Mouse (Mus musculus) forebrain, embryonic 13.5 days (tissue): Measurements from ENCODE around the gene Ensa. TPM values are rescaled to one million over a fixed set of nuclear protein-coding genes. Genes with fewer than 3 reads are reported as not detected.
"Not testable (repeated sequence)": the region's sequence is repeated elsewhere in the genome, so short reads cannot be mapped to it uniquely, and the experiment has no call there.

Experiments
- ATAC-seq: fragments of 200-750 bp; cut with Nextera tagmentation; 2 replicates; pipeline ENCODE4 v1.8.0; 2017
- H3K27ac ChIP-seq: fragments of 300-500 bp; sonication (generic); 2 replicates; pipeline ENCODE4 v1.5.1; 2015; ENCODE audit warnings: inconsistent platforms, mild to moderate bottlenecking, moderate library complexity
- H3K27me3 ChIP-seq: fragments of 300-500 bp; sonication (generic); 2 replicates; pipeline ENCODE4 v1.6.1; 2015; ENCODE audit warnings: mild to moderate bottlenecking, inconsistent platforms
- H3K36me3 ChIP-seq: fragments of 300-500 bp; sonication (generic); 2 replicates; pipeline ENCODE4 v1.6.1; 2015; ENCODE audit warnings: mild to moderate bottlenecking, inconsistent platforms; ENCODE audit not compliant: poor library complexity, severe bottlenecking
- H3K4me1 ChIP-seq: fragments of 300-500 bp; sonication (generic); 2 replicates; pipeline ENCODE4 v1.6.1; 2015; ENCODE audit warnings: inconsistent platforms
- H3K4me2 ChIP-seq: fragments of 300-500 bp; sonication (generic); 2 replicates; pipeline ENCODE4 v1.6.1; 2015; ENCODE audit warnings: inconsistent platforms, mild to moderate bottlenecking, moderate library complexity
- H3K4me3 ChIP-seq: fragments of 300-500 bp; sonication (generic); 2 replicates; pipeline ENCODE4 v1.5.1; 2015; ENCODE audit warnings: mild to moderate bottlenecking, inconsistent platforms
- H3K9ac ChIP-seq: fragments of 300-500 bp; sonication (generic); 2 replicates; pipeline ENCODE4 v1.6.1; 2015; ENCODE audit warnings: mild to moderate bottlenecking, inconsistent platforms
- H3K9me3 ChIP-seq: fragments of 300-500 bp; sonication (generic); replicated peaks from 2 replicates; pipeline ENCODE4 v1.6.1; 2016; ENCODE audit warnings: inconsistent platforms
- WGBS: fragments of 180-500 bp; shearing (Covaris S2); methylation state at CpG from one replicate; pipeline ENCODE4 v1.1.7; 2015; 5-methylcytosine and 5-hydroxymethylcytosine counted together
- polyA plus RNA-seq: library from polyadenylated mRNA; unstranded; fragments of >200 nt; fragmentation: Nextera tagmentation; extraction: Ambion mirVana; gene quantifications from 2 replicates; pipeline ENCODE4 v1.2.1, GENCODE M21; 2015

Gene Ensa
- polyA plus RNA-seq, 1 experiment from 2014 or later = 98.1 TPM

- Histone ChIP-seq H3K9ac (peak overlapping the region; percentile 43), H3K36me3 (peaks cover 43% of the 10 kb centered on the region), H3K9me3 (no peaks in the 10 kb centered on the region), H3K4me2 (peak overlapping the region; percentile 27), H3K4me3 (no peak overlapping the region), H3K27me3 (no peaks in the 10 kb centered on the region), H3K27ac (peak overlapping the region; percentile 87), H3K4me1 (peaks cover 44% of the 10 kb centered on the region)
- ATAC-seq = peak; percentile 80
- WGBS = 17% methylated on average over 7 of the region's 7 CpGs
Observed at GRCm38 (mm10) chr3:95668026-95668425, 43.2 kb downstream of the Ensa start.

GRCm38 (mm10) chr3:95668589-95669308, 44.0 kb downstream of the Ensa start:
- H3K9me3 ChIP-seq = no peaks in the 10 kb centered on the region
- no peak overlapping the region; the same call in 1 of the 2 replicates for H3K4me2 ChIP-seq
- H3K4me1 ChIP-seq = peaks cover 43% of the 10 kb centered on the region
- WGBS = 83% methylated on average over 7 of the region's 7 CpGs
- no peaks in the 10 kb centered on the region for H3K27me3 ChIP-seq
- no peak overlapping the region for H3K4me3 ChIP-seq
- no peak overlapping the region for H3K9ac ChIP-seq
- H3K36me3 ChIP-seq = peaks cover 45% of the 10 kb centered on the region
- peak overlapping the region; percentile 87 for H3K27ac ChIP-seq
- 0 out of 2 replicates have a peak, but pooled peaks have one; percentile 46 for ATAC-seq

- no peak for ATAC-seq
- Histone ChIP-seq H3K4me1 (peaks cover 40% of the 10 kb centered on the region), H3K9ac (no peak overlapping the region), H3K27ac (no peak overlapping the region), H3K4me3 (no peak overlapping the region), H3K27me3 (no peaks in the 10 kb centered on the region), H3K36me3 (peaks cover 45% of the 10 kb centered on the region), H3K4me2 (no peak overlapping the region), H3K9me3 (no peaks in the 10 kb centered on the region)
- WGBS = 92% methylated on average over 3 of the region's 3 CpGs
Observed at GRCm38 (mm10) chr3:95669309-95669665, 44.5 kb downstream of the Ensa start.

- ATAC-seq, H3K27ac ChIP-seq, H3K9ac ChIP-seq, H3K27me3 ChIP-seq, H3K4me3 ChIP-seq, H3K9me3 ChIP-seq, H3K4me2 ChIP-seq: not testable (repeated sequence)
- H3K36me3 ChIP-seq = peaks cover 35% of the 10 kb centered on the region
- 97% methylated on average over 3 of the region's 3 CpGs for WGBS
- H3K4me1 ChIP-seq = peaks cover 42% of the 10 kb centered on the region
Observed at GRCm38 (mm10) chr3:95670419-95670818, 45.6 kb downstream of the Ensa start.

GRCm38 (mm10) chr3:95671201-95671600, 46.4 kb downstream of the Ensa start:
- H3K27ac ChIP-seq = no peak overlapping the region
- no peak overlapping the region for H3K9ac ChIP-seq
- no peaks in the 10 kb centered on the region for H3K27me3 ChIP-seq
- no peak for ATAC-seq
- peaks cover 40% of the 10 kb centered on the region for H3K4me1 ChIP-seq
- H3K36me3 ChIP-seq = peaks cover 34% of the 10 kb centered on the region
- H3K4me3 ChIP-seq = no peak overlapping the region
- no peaks in the 10 kb centered on the region for H3K9me3 ChIP-seq
- WGBS = 90% methylated on average over 5 of the region's 5 CpGs
- no peak overlapping the region for H3K4me2 ChIP-seq

- no peak overlapping the region for H3K27ac ChIP-seq
- 58% methylated on average over 3 of the region's 3 CpGs for WGBS
- no peaks in the 10 kb centered on the region for H3K27me3 ChIP-seq
- no peak overlapping the region for H3K4me2 ChIP-seq
- peaks cover 28% of the 10 kb centered on the region for H3K4me1 ChIP-seq
- ATAC-seq = no peak
- H3K36me3 ChIP-seq = peaks cover 40% of the 10 kb centered on the region
- H3K9me3 ChIP-seq = no peaks in the 10 kb centered on the region
- no peak overlapping the region for H3K4me3 ChIP-seq
- H3K9ac ChIP-seq = no peak overlapping the region
Observed at GRCm38 (mm10) chr3:95672461-95672860, 47.7 kb downstream of the Ensa start.

GRCm38 (mm10) chr3:95672861-95673706, 48.3 kb downstream of the Ensa start:
- Histone ChIP-seq H3K4me2 (no peak overlapping the region), H3K9ac (peak overlapping the region; percentile 23; the same call in 1 of the 2 replicates), H3K9me3 (no peaks in the 10 kb centered on the region), H3K4me1 (peaks cover 22% of the 10 kb centered on the region), H3K36me3 (peaks cover 41% of the 10 kb centered on the region), H3K4me3 (no peak overlapping the region), H3K27ac (no peak overlapping the region), H3K27me3 (no peaks in the 10 kb centered on the region)
- 58% methylated on average over 10 of the region's 10 CpGs for WGBS
- no peak for ATAC-seq

GRCm38 (mm10) chr3:95673707-95674211, 49.0 kb downstream of the Ensa start:
- no peak overlapping the region for H3K27ac ChIP-seq

GRCm38 (mm10) chr3:95674236-95674635, 49.4 kb downstream of the Ensa start:
- Histone ChIP-seq H3K27me3 (no peaks in the 10 kb centered on the region), H3K4me3 (no peak overlapping the region), H3K36me3 (peaks cover 39% of the 10 kb centered on the region), H3K9me3 (no peaks in the 10 kb centered on the region), H3K4me1 (peaks cover 15% of the 10 kb centered on the region; the same call in 1 of the 2 replicates), H3K27ac (no peak overlapping the region), H3K9ac (peak overlapping the region; percentile 23; the same call in 1 of the 2 replicates), H3K4me2 (no peak overlapping the region)
- no peak for ATAC-seq
- WGBS = 57% methylated on average over 2 of the region's 2 CpGs

More at GRCm38 (mm10) chr3:95673707-95674211, 49.0 kb downstream of the Ensa start:
- H3K27me3 ChIP-seq = no peaks in the 10 kb centered on the region
- H3K4me1 ChIP-seq = peaks cover 15% of the 10 kb centered on the region; the same call in 1 of the 2 replicates
- H3K9me3 ChIP-seq = no peaks in the 10 kb centered on the region
- no peak overlapping the region for H3K4me2 ChIP-seq
- ATAC-seq = no peak
- H3K4me3 ChIP-seq = no peak overlapping the region
- 31% methylated on average over 11 of the region's 11 CpGs for whole genome bisulfite sequencing
- H3K9ac ChIP-seq = peak overlapping the region; percentile 23; the same call in 1 of the 2 replicates
- peaks cover 43% of the 10 kb centered on the region for H3K36me3 ChIP-seq

GRCm38 (mm10) chr3:95674812-95675211, 50.0 kb downstream of the Ensa start:
- no peak overlapping the region for H3K9ac ChIP-seq
- H3K4me1 ChIP-seq = peaks cover 15% of the 10 kb centered on the region; the same call in 1 of the 2 replicates
- H3K9me3 ChIP-seq = no peaks in the 10 kb centered on the region
- WGBS = 33% methylated on average over 6 of the region's 6 CpGs
- H3K4me3 ChIP-seq = no peak overlapping the region
- no peak overlapping the region for H3K4me2 ChIP-seq
- H3K27ac ChIP-seq = peak overlapping the region; percentile 7; the same call in 1 of the 2 replicates
- no peaks in the 10 kb centered on the region for H3K27me3 ChIP-seq
- H3K36me3 ChIP-seq = peaks cover 38% of the 10 kb centered on the region
- ATAC-seq = no peak

- peaks cover 15% of the 10 kb centered on the region; the same call in 1 of the 2 replicates for H3K4me1 ChIP-seq
- H3K9me3 ChIP-seq = no peaks in the 10 kb centered on the region
- no peak overlapping the region for H3K4me3 ChIP-seq
- H3K27me3 ChIP-seq = no peaks in the 10 kb centered on the region
- no peak overlapping the region for H3K9ac ChIP-seq
- no peak overlapping the region for H3K4me2 ChIP-seq
- peak; percentile 62 for ATAC-seq
- WGBS = 28% methylated on average over 8 of the region's 8 CpGs
- H3K27ac ChIP-seq = peak overlapping the region; percentile 16
- H3K36me3 ChIP-seq = peaks cover 38% of the 10 kb centered on the region
Observed at GRCm38 (mm10) chr3:95675301-95676092, 50.7 kb downstream of the Ensa start.
